Mouse (Mus musculus) midbrain, postnatal 0 days (tissue): ENCODE measurements around the gene Tmem211. TPM values are rescaled to one million over a fixed set of nuclear protein-coding genes. Genes with fewer than 3 reads are reported as not detected.

ENCODE experiments used
- ATAC-seq: fragments of 200-750 bp; cut with Nextera tagmentation; 2 replicates; pipeline ENCODE4 v1.8.0; 2017; ENCODE audit warnings: moderate number of reproducible peaks, mild to moderate bottlenecking, moderate TSS enrichment, moderate library complexity; ENCODE audit not compliant: low FRiP score
- DNase-seq: peaks from one replicate; pipeline ENCODE4 v3.0.0-alpha.2; 2015; ENCODE audit warnings: low spot score
- H3K27ac ChIP-seq: fragments of 300-500 bp; sonication (generic); 2 replicates; pipeline ENCODE4 v1.5.1; 2014; ENCODE audit warnings: low read depth, mild to moderate bottlenecking, low read length, mixed read lengths
- H3K27me3 ChIP-seq: fragments of 300-500 bp; sonication (generic); 2 replicates; pipeline ENCODE4 v1.6.1; 2014; ENCODE audit warnings: low read length, control low read depth, mixed read lengths; ENCODE audit not compliant: insufficient read depth
- H3K36me3 ChIP-seq: fragments of 300-500 bp; sonication (generic); 2 replicates; pipeline ENCODE4 v1.6.1; 2014; ENCODE audit warnings: low read length, control low read depth, mixed read lengths; ENCODE audit not compliant: insufficient read depth
- H3K4me1 ChIP-seq: fragments of 300-500 bp; sonication (generic); 2 replicates; pipeline ENCODE4 v1.6.1; 2014; ENCODE audit warnings: mild to moderate bottlenecking, control low read depth, antibody characterized with exemption, low read length, mixed read lengths; ENCODE audit not compliant: insufficient read depth
- H3K4me2 ChIP-seq: fragments of 300-500 bp; sonication (generic); 2 replicates; pipeline ENCODE4 v1.6.1; 2014; ENCODE audit warnings: low read depth, mild to moderate bottlenecking, low read length, mixed read lengths; ENCODE audit not compliant: poor library complexity, severe bottlenecking
- H3K4me3 ChIP-seq: fragments of 300-500 bp; sonication (generic); 2 replicates; pipeline ENCODE4 v1.5.1; 2014; ENCODE audit warnings: low read depth, mild to moderate bottlenecking, low read length, moderate library complexity
- H3K9ac ChIP-seq: fragments of 300-500 bp; sonication (generic); replicated peaks from 2 replicates; pipeline ENCODE4 v1.6.1; 2014; ENCODE audit warnings: mild to moderate bottlenecking, low read length, moderate library complexity, mixed read lengths; ENCODE audit not compliant: poor library complexity, severe bottlenecking
- H3K9me3 ChIP-seq: fragments of 300-500 bp; sonication (generic); 2 replicates; pipeline ENCODE4 v1.6.1; 2016; ENCODE audit warnings: low read length, control low read depth
- CTCF ChIP-seq: IDR thresholded peaks from 2 replicates; pipeline ENCODE4 v1.5.1; 2016; ENCODE audit warnings: antibody characterized with exemption, mild to moderate bottlenecking
- WGBS: fragments of 180-500 bp; shearing (Covaris S2); extraction: QIAGEN DNeasy Blood & Tissue Kit; methylation state at CpG from one replicate; pipeline ENCODE4 v1.1.7; 2014; 5-methylcytosine and 5-hydroxymethylcytosine counted together
- polyA plus RNA-seq: library from polyadenylated mRNA; unstranded; fragments of >200 nt; fragmentation: Nextera tagmentation; extraction: Ambion mirVana; gene quantifications from 2 replicates; pipeline ENCODE4 v1.2.1, GENCODE M21; 2015
- total RNA-seq: library from RNA; depleted of rRNA; stranded (reverse); fragments of >200 nt; gene quantifications from 2 replicates; pipeline ENCODE4 v1.2.3, GENCODE M21; 2014

Gene Tmem211
- total and polyA plus RNA-seq, 2 experiments from 2014 or later, result not detected

DNA sequence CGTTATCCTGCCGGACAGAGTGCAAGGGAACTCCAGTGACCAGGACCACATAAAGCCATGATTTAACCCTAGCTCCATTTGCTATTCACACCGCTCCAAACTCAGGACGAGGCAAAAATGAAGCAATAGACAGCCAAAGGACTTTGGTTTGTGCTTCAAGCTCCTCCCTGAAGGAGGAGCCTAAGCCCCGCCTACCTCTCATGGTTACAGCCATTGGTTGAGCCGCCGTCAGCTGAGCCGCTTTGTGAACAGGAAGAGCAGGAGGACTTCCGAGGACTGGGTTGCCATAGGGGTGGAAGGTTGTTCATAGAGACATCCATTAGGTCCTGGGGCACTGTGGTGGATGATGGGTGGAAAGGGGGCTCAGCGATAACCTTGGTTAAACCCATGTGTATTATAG lies 49.1 kb downstream of the Tmem211 start:
- Histone ChIP-seq H3K36me3 (peaks cover 69% of the 10 kb centered on the region), H3K9ac (no peak overlapping the region), H3K4me1 (no peaks in the 10 kb centered on the region), H3K9me3 (no peaks in the 10 kb centered on the region), H3K4me3 (no peak overlapping the region), H3K27me3 (no peaks in the 10 kb centered on the region), H3K27ac (no peak overlapping the region), H3K4me2 (no peak overlapping the region)
- WGBS, result 82% methylated on average over 10 of the region's 10 CpGs
- DNase-seq (no peak), ATAC-seq (no peak)
- no peak for TF ChIP-seq CTCF

DNA sequence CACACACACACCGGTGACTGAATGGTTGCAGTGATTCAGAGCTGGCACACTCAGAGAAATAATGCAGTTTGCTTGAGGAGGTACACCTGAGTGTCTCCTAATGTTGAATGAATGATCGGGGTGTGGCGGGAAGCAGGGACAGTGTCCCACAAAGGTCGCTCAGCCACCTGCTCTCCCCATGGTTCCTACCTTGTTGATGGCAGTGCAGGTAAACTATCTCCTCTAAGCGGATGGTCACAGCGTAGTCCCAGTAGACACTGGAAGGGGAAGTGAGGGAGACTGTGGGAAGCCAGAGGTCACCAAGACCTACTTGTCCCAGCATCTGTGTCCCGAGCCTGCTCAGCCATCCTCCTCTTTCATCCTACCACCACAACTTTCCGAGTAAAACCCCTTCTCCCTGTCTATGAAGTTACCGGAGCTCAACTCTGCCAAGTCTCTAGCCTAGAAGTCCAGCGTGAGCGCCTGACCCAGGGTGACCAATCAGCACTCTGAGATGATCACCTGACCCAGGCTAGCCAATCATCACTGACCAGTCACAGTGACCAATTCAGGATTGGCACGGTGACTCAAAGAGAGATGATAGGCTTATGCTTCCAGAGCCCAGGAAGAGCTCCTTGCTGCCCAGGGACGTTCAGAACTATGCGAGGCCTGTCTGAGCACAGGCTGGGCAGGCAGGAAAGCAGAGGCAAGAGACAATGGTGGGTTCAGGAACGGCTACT lies 53.6 kb downstream of the Tmem211 start:
- 27% methylated on average over 15 of the region's 15 CpGs for WGBS
- ATAC-seq (peak; percentile 71), DNase-seq (peak; percentile 79)
- no peak for TF ChIP-seq CTCF
- H3K36me3 ChIP-seq, result peaks cover 62% of the 10 kb centered on the region
- no peak overlapping the region for H3K4me3 ChIP-seq
- no peak overlapping the region for H3K9ac ChIP-seq
- no peak overlapping the region for H3K4me2 ChIP-seq
- no peaks in the 10 kb centered on the region for H3K4me1 ChIP-seq
- H3K27ac ChIP-seq, result no peak overlapping the region
- H3K27me3 ChIP-seq, result no peaks in the 10 kb centered on the region
- no peaks in the 10 kb centered on the region for H3K9me3 ChIP-seq

DNA sequence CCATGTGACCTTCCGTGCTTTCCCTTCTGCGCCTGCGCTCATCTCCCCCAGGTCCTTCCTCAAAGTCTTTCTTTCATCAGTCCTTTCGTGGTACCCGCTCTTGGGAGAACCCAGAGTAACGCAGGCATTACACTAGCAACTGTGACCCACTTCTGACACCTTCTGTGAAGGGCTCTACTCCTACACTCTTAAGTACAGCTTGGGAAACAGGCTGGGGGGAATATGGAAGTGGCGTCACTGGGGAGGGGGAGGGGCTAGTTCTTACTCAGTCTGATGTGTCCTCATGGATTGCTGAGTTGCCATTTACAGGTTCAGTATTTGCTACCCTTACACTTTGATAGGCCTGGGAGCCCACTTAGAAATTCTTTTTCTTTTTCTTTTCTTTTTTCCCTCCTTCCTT lies 54.8 kb downstream of the Tmem211 start:
- no peak for ATAC-seq
- no peaks in the 10 kb centered on the region for H3K4me1 ChIP-seq
- no peak overlapping the region for H3K4me2 ChIP-seq
- H3K27me3 ChIP-seq, result no peaks in the 10 kb centered on the region
- 94% methylated on average over 7 of the region's 7 CpGs for WGBS
- H3K9ac ChIP-seq, result no peak overlapping the region
- no peaks in the 10 kb centered on the region for H3K9me3 ChIP-seq
- TF ChIP-seq CTCF, result no peak
- H3K27ac ChIP-seq, result no peak overlapping the region
- no peak overlapping the region for H3K4me3 ChIP-seq
- DNase-seq, result no peak
- H3K36me3 ChIP-seq, result peaks cover 55% of the 10 kb centered on the region

DNA sequence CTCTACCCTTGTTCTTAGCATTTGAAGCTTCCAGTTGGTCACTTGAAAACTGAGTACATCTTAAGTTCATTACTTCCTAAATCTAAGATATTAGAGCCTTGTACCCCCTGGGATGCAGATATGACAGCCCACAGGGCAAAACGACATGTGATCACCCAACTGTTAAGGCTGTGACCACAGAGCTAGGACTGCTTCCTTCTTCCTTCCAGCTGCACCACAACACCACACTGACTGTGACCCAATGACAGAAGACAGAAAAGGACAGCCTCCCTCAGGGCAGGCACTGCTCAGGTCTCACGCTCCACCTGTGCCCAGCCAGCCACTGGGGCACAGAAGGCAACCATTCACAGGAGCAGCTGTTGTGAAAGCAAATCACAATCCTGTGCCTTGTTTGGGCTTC lies 57.0 kb downstream of the Tmem211 start:
- no peak overlapping the region for H3K4me3 ChIP-seq
- DNase-seq (no peak), ATAC-seq (no peak)
- no peaks in the 10 kb centered on the region for H3K4me1 ChIP-seq
- peaks cover 39% of the 10 kb centered on the region for H3K36me3 ChIP-seq
- H3K9me3 ChIP-seq, result no peaks in the 10 kb centered on the region
- H3K27me3 ChIP-seq, result no peaks in the 10 kb centered on the region
- H3K4me2 ChIP-seq, result no peak overlapping the region
- TF ChIP-seq CTCF, result no peak
- H3K9ac ChIP-seq, result no peak overlapping the region
- no peak overlapping the region for H3K27ac ChIP-seq
- WGBS, result 83% methylated on average over 2 of the region's 2 CpGs

DNA sequence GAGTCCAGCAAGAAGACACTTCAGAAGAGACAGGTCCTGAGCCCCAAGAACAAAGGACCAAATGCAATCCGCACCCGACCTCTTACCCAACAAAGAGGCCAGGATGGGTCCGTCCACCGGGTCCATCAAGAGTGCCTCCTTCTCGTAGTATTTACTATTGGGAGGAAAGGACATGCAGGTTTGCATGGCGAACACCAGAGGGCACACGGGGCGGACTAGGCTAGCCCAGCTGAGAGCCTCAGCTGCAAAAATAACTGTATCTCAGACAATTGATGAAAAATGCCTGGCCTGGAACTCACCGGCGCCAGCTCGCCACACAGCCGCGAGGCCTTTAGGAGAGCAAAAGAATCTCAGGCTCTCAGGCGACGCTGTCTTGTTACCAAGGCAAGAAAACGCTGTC lies 58.8 kb downstream of the Tmem211 start:
- Histone ChIP-seq H3K4me2 (no peak overlapping the region), H3K9ac (no peak overlapping the region), H3K4me3 (no peak overlapping the region), H3K27me3 (no peaks in the 10 kb centered on the region), H3K27ac (no peak overlapping the region), H3K9me3 (no peaks in the 10 kb centered on the region), H3K36me3 (peaks cover 30% of the 10 kb centered on the region), H3K4me1 (no peaks in the 10 kb centered on the region)
- no peak for DNase-seq
- 0 out of 2 replicates have a peak, but pooled peaks have one; percentile 4 for ATAC-seq
- TF ChIP-seq CTCF, result peak; percentile 57
- WGBS, result 63% methylated on average over 16 of the region's 16 CpGs

DNA sequence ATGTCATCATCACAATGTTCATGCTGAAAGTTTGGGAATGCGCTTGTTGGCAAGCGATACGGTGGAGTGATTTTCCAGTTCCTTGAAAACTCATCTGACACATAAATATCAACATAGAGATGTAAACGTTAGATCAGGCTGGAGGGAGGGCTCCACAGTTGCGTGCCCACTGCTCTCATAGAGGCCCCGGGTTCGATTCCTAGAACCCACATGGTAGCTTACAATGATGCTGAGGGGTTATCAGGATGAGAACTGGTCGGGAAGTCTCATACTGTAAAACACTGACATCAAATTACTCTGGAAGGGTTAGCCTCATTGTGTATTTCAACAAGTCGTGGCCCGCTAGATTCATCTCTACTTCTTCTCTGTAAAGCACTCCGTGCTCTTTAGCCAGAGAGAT lies 59.3 kb downstream of the Tmem211 start:
- no peak for TF ChIP-seq CTCF
- no peak for ATAC-seq
- 78% methylated on average over 11 of the region's 11 CpGs for WGBS

More for the DNA sequence above, 59.3 kb downstream of the Tmem211 start:
- Histone ChIP-seq H3K36me3 (peaks cover 30% of the 10 kb centered on the region), H3K9me3 (no peaks in the 10 kb centered on the region), H3K4me3 (no peak overlapping the region), H3K9ac (no peak overlapping the region), H3K4me1 (no peaks in the 10 kb centered on the region), H3K27ac (no peak overlapping the region), H3K4me2 (no peak overlapping the region), H3K27me3 (no peaks in the 10 kb centered on the region)
- no peak for DNase-seq
